Mouse (Mus musculus) forebrain, embryonic 12.5 days (tissue): ENCODE results near the gene Tlr12. TPM values are rescaled to one million over a fixed set of nuclear protein-coding genes. Genes with fewer than 3 reads are reported as not detected.
"Not testable (repeated sequence)": the region's sequence is repeated elsewhere in the genome, so short reads cannot be mapped to it uniquely, and the experiment has no call there.

Source experiments
- ATAC-seq: fragments of 200-750 bp; cut with Nextera tagmentation; 2 replicates; pipeline ENCODE4 v1.8.0; 2017; ENCODE audit warnings: moderate TSS enrichment; ENCODE audit not compliant: low FRiP score
- H3K27ac ChIP-seq: fragments of 300-500 bp; sonication (generic); 2 replicates; pipeline ENCODE4 v1.5.1; 2016; ENCODE audit warnings: mild to moderate bottlenecking
- H3K27me3 ChIP-seq: fragments of 300-500 bp; sonication (generic); 2 replicates; pipeline ENCODE4 v1.6.1; 2016; ENCODE audit warnings: mild to moderate bottlenecking
- H3K36me3 ChIP-seq: fragments of 300-500 bp; sonication (generic); replicated peaks from 2 replicates; pipeline ENCODE4 v1.6.1; 2016; ENCODE audit warnings: mild to moderate bottlenecking
- H3K4me1 ChIP-seq: fragments of 300-500 bp; sonication (generic); 2 replicates; pipeline ENCODE4 v1.6.1; 2016
- H3K4me2 ChIP-seq: fragments of 300-500 bp; sonication (generic); 2 replicates; pipeline ENCODE4 v1.6.1; 2016; ENCODE audit warnings: mild to moderate bottlenecking, moderate library complexity
- H3K4me3 ChIP-seq: fragments of 300-500 bp; sonication (generic); replicated peaks from 2 replicates; pipeline ENCODE4 v1.5.1; 2016; ENCODE audit warnings: mild to moderate bottlenecking
- H3K9ac ChIP-seq: fragments of 300-500 bp; sonication (generic); 2 replicates; pipeline ENCODE4 v1.6.1; 2016; ENCODE audit warnings: mild to moderate bottlenecking
- H3K9me3 ChIP-seq: fragments of 300-500 bp; sonication (generic); 2 replicates; pipeline ENCODE4 v1.6.1; 2016
- WGBS: fragments of 180-500 bp; shearing (Covaris S2); methylation state at CpG from one replicate; pipeline ENCODE4 v1.1.7; 2016; 5-methylcytosine and 5-hydroxymethylcytosine counted together
- polyA plus RNA-seq: library from polyadenylated mRNA; unstranded; fragments of >200 nt; fragmentation: Nextera tagmentation; extraction: Ambion mirVana; gene quantifications from 2 replicates; pipeline ENCODE4 v1.2.1, GENCODE M21; 2016

The Tlr12 gene
- polyA plus RNA-seq = 0.79 and 1.6 TPM in 2 replicates

- H3K27me3 ChIP-seq = peaks cover 14% of the 10 kb centered on the region
- no peak for ATAC-seq
- no peak within 1 kb of the TSS for H3K9ac ChIP-seq
- H3K36me3 ChIP-seq = no peaks in the 10 kb centered on the region
- WGBS = 68% methylated on average over 15 of the region's 15 CpGs
- H3K4me1 ChIP-seq = no peaks in the 10 kb centered on the region
- H3K4me3 ChIP-seq = no peak within 1 kb of the TSS
- no peaks in the 10 kb centered on the region for H3K9me3 ChIP-seq
- H3K27ac ChIP-seq = no peak within 1 kb of the TSS
- no peak within 1 kb of the TSS for H3K4me2 ChIP-seq
These were observed at the start of gene Tlr12 for GRCm38 (mm10) chr4:128618246-128618911. Tlr12 (minus strand) TSS chr4:128618619.

DNA sequence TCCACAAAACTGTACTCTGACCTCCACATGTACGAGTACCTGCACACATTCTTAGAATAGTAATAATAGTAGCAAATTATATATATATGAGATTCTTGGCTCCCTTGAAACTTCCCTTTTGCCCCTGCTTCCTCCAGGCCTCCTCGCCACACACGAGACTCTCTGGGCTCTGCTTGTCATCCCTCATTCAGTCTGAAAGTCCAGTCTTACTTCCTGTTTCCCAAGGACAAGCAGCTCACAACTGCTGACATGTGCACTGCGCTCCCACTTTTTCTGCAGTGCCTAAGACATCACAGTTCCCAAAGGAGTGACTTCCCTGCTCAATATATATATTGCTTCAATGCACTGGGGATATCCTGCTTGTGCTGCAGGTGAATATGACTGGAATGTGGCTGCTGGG, 48.8 kb upstream of the Tlr12 start:
- not testable (repeated sequence) for ATAC-seq, H3K36me3 ChIP-seq, H3K9me3 ChIP-seq, H3K4me2 ChIP-seq, H3K4me1 ChIP-seq, H3K4me3 ChIP-seq, H3K27ac ChIP-seq, H3K27me3 ChIP-seq, H3K9ac ChIP-seq
- 81% methylated on average over 4 of the region's 4 CpGs for WGBS

GRCm38 (mm10) chr4:128666362-128666761, 47.9 kb upstream of the Tlr12 start:
- WGBS = 78% methylated on average over 7 of the region's 7 CpGs
- H3K4me2 ChIP-seq, H3K4me1 ChIP-seq, H3K9ac ChIP-seq, ATAC-seq, H3K27ac ChIP-seq, H3K27me3 ChIP-seq, H3K4me3 ChIP-seq, H3K36me3 ChIP-seq, H3K9me3 ChIP-seq: not testable (repeated sequence)

DNA sequence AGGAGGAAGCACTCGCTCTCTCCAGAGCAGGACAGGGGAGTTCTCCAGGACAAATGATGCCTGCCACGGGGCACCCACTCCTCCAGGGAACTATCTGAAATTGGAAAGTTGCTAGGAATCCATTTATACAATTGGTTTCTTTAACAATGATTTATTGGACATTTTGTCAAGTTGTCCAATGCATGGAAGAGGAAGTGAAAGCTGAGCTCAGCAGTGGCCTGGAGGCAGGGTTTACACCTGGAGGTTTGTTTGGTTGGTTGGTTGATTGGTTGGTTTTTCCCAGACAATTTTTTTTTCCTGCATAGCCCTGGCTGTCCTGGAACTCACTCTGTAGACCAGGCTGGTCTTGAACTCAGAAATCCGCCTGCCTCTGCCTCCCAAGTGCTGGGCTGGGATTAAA, 45.6 kb upstream of the Tlr12 start:
- WGBS = 78% methylated on average over 3 of the region's 3 CpGs
- H3K4me1 ChIP-seq = no peaks in the 10 kb centered on the region
- no peaks in the 10 kb centered on the region for H3K9me3 ChIP-seq
- H3K27me3 ChIP-seq = peaks cover 5% of the 10 kb centered on the region; the same call in 1 of the 2 replicates
- H3K4me2 ChIP-seq = no peak overlapping the region
- no peak overlapping the region for H3K9ac ChIP-seq
- H3K27ac ChIP-seq = no peak overlapping the region
- no peaks in the 10 kb centered on the region for H3K36me3 ChIP-seq
- H3K4me3 ChIP-seq = no peak overlapping the region
- ATAC-seq = no peak

DNA sequence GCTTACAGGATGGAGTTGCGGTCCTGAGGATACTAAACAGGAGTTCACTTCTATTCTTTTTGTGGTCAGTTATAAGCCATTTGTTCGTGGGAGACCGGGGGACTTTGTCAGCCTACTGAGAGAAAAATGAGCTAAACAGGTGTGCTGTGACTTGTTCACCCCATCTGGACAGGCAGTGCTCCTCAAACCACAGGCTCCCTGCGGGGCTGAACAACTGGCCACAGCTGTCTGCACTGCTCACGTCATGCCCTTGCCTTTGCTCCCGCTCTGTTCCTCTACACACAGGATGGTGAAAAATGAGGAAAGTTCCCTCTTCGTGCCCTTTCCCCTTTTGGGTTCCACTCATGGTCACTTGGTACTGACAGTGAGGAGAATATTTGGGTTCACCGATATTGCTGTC, 42.6 kb upstream of the Tlr12 start:
- H3K4me2 ChIP-seq = no peak overlapping the region
- H3K4me1 ChIP-seq = peaks cover under 1% of the 10 kb centered on the region; the same call in 1 of the 2 replicates
- H3K27me3 ChIP-seq = peaks cover 17% of the 10 kb centered on the region
- no peaks in the 10 kb centered on the region for H3K36me3 ChIP-seq
- no peak overlapping the region for H3K4me3 ChIP-seq
- ATAC-seq = no peak
- WGBS = 87% methylated on average over 8 of the region's 8 CpGs
- H3K27ac ChIP-seq = no peak overlapping the region
- no peak overlapping the region for H3K9ac ChIP-seq
- no peaks in the 10 kb centered on the region for H3K9me3 ChIP-seq

GRCm38 (mm10) chr4:128660196-128660595, 41.8 kb upstream of the Tlr12 start:
- Histone ChIP-seq H3K4me3 (no peak overlapping the region), H3K27me3 (peaks cover 24% of the 10 kb centered on the region), H3K9me3 (no peaks in the 10 kb centered on the region), H3K27ac (no peak overlapping the region), H3K4me1 (peaks cover 9% of the 10 kb centered on the region), H3K9ac (no peak overlapping the region), H3K4me2 (no peak overlapping the region), H3K36me3 (no peaks in the 10 kb centered on the region)
- WGBS = 91% methylated on average over 8 of the region's 8 CpGs
- ATAC-seq = no peak

DNA sequence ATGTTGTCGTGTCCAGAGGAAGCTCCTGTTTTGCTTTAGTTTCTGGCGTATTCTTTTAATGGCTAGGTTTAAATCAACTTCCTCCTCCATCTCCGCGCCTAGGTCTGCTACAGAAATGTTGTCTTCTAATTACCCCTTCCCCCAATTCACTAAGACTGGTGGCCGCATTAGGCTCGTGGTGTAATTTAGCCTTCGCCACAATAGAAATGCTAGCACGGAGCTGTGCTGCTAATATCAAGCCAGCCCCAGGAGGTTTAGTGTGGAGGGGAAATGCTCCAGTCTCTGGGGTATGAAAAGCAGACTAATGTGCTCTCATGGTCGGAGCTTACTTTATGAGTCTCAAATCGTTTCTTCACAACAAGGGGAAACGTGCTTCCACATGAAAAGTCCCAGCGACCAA, 37.0 kb upstream of the Tlr12 start:
- WGBS = 4% methylated on average over 12 of the region's 12 CpGs
- no peak for ATAC-seq
- Histone ChIP-seq H3K4me2 (peak overlapping the region; percentile 96), H3K27me3 (peaks cover 21% of the 10 kb centered on the region), H3K4me3 (peak overlapping the region; percentile 72), H3K9ac (peak overlapping the region; percentile 70), H3K4me1 (peaks cover 29% of the 10 kb centered on the region), H3K9me3 (no peaks in the 10 kb centered on the region), H3K27ac (peak overlapping the region; percentile 81), H3K36me3 (no peaks in the 10 kb centered on the region)

DNA sequence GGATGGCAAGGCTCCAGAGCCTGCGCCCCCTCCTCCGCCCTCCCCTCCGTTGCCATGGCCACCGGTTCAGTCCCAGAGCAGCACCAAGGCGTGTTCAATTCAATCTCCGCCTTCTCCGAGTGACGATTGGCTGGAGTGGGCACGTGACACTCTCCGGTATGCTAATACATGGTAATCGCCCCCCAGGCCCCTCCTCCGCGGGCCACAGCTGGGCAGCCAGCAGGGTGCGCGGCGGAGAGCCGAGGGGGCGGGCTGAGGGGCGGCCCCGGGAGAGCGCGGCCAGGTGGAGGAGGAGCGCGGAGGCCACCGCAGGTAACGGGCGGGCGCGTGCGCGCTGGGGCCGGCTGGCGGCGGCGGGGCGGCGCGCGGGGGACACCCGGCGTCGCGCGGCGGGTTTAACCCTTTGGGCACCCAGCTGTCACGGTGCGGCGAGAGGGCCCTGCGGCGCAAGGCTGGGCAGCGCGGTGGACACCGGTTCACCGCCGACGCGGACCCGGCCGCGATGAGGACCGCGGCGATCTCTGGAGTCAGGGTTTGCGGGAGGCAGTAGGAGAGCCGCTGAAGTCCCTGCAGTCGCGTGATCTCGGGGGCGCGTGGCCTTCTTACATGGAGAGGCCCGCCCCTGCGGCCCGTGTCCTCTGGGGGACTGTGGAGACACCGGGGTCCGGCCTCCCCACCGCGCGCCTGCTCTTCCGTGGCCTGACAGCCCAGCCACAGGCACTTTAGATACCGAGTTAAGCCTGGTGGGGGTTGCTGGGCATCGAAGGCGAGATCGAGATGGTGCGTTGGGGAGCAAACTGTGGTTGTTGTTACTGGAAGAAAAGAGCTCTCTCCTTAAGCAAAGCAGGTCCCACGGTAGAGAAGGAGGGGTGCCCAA, 36.3 kb upstream of the Tlr12 start, which contains the start of gene Phc2:
TSS of gene Phc2 (plus strand) at position 198 of the 877 bp plus-strand sequence.
- Histone ChIP-seq H3K9ac (peak within 1 kb of the TSS; percentile 70), H3K27me3 (peaks cover 21% of the 10 kb centered on the region), H3K4me3 (peak within 1 kb of the TSS; percentile 72), H3K36me3 (no peaks in the 10 kb centered on the region), H3K4me1 (peaks cover 29% of the 10 kb centered on the region), H3K9me3 (no peaks in the 10 kb centered on the region), H3K4me2 (peak within 1 kb of the TSS; percentile 96), H3K27ac (peak within 1 kb of the TSS; percentile 81)
- WGBS = under 1% methylated on average over 68 of the region's 85 CpGs
- ATAC-seq = peak; percentile 99

- no peak for ATAC-seq
- WGBS = 56% methylated on average over 5 of the region's 5 CpGs
- Histone ChIP-seq H3K27me3 (peaks cover 17% of the 10 kb centered on the region), H3K9me3 (no peaks in the 10 kb centered on the region), H3K4me2 (no peak overlapping the region), H3K9ac (no peak overlapping the region), H3K27ac (no peak overlapping the region), H3K4me1 (peaks cover 29% of the 10 kb centered on the region), H3K4me3 (no peak overlapping the region), H3K36me3 (no peaks in the 10 kb centered on the region)
These were observed 34.3 kb upstream of the Tlr12 start for GRCm38 (mm10) chr4:128652584-128653298.

DNA sequence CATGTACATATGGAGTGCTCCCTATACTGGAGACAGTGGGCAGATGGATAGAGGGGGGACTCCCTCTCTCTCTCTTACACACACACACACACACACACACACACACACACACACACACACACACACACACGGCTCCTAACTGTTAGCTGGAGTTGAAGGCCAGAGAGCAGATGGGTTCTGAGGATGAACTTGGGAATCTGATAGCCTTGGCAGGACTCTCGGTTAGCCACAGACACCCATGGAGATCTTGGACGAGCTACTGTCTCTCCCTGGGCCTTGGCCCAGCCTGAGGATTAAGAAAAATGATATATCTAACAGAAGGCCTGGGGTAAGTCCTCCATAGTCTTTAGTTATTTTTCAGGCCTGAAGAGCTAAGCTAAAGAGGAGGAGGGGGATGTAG, 33.1 kb upstream of the Tlr12 start:
- no peaks in the 10 kb centered on the region for H3K36me3 ChIP-seq
- no peak overlapping the region for H3K4me2 ChIP-seq
- no peak overlapping the region for H3K27ac ChIP-seq
- H3K9me3 ChIP-seq = no peaks in the 10 kb centered on the region
- H3K4me3 ChIP-seq = no peak overlapping the region
- 69% methylated on average over 3 of the region's 3 CpGs for WGBS
- no peak overlapping the region for H3K9ac ChIP-seq
- no peak for ATAC-seq
- peaks cover 10% of the 10 kb centered on the region for H3K27me3 ChIP-seq
- peaks cover 29% of the 10 kb centered on the region for H3K4me1 ChIP-seq

- Histone ChIP-seq H3K9ac (no peak overlapping the region), H3K27ac (no peak overlapping the region), H3K27me3 (no peaks in the 10 kb centered on the region; the same call in 1 of the 2 replicates), H3K4me1 (peaks cover 8% of the 10 kb centered on the region), H3K36me3 (no peaks in the 10 kb centered on the region), H3K4me3 (no peak overlapping the region), H3K4me2 (no peak overlapping the region), H3K9me3 (no peaks in the 10 kb centered on the region)
- 66% methylated on average over 8 of the region's 8 CpGs for WGBS
- ATAC-seq = no peak
These were observed 30.3 kb upstream of the Tlr12 start for GRCm38 (mm10) chr4:128648567-128649255.

DNA sequence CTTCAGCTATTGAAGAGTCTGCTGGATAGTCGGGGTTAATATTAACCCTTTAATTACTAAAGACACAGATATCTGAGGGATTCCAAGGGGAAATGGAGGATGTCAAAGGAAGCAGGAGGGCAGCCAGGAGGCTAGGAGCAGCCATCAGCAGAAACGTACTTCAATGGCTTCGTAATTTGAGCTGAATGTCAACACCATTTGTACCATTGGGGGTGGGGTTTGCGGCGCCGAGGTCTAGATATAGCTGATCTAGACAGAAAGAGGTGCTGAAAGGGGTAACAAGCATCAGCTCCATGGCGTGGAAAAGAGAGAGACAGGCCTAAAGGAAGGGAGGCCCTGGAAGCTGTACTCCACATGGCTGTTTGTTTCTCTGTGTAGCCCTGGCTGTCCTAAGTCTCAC, 28.3 kb upstream of the Tlr12 start:
- no peaks in the 10 kb centered on the region for H3K27me3 ChIP-seq
- no peak overlapping the region for H3K4me3 ChIP-seq
- no peaks in the 10 kb centered on the region for H3K9me3 ChIP-seq
- no peak overlapping the region for H3K4me2 ChIP-seq
- no peaks in the 10 kb centered on the region for H3K36me3 ChIP-seq
- no peak overlapping the region for H3K27ac ChIP-seq
- ATAC-seq = no peak
- WGBS = 51% methylated on average over 7 of the region's 7 CpGs
- no peaks in the 10 kb centered on the region for H3K4me1 ChIP-seq
- H3K9ac ChIP-seq = no peak overlapping the region
